Mouse (Mus musculus) ES-E14 (cell line): ENCODE measurements around the gene Rnf144a. TPM values are rescaled to one million over a fixed set of nuclear protein-coding genes. Genes with fewer than 3 reads are reported as not detected.

Experiments used
- DNase-seq: peaks from one replicate; pipeline ENCODE4 v3.0.0-alpha.2; 2013; ENCODE audit warnings: low read depth, low spot score
- H3K27ac ChIP-seq: 2 replicates; pipeline ENCODE4 v1.5.1; 2012; ENCODE audit warnings: low read depth, mild to moderate bottlenecking, low read length, moderate library complexity, mixed read lengths; ENCODE audit not compliant: poor library complexity, insufficient read depth, severe bottlenecking
- H3K36me3 ChIP-seq: 2 replicates; pipeline ENCODE4 v1.6.1; 2012; ENCODE audit warnings: mild to moderate bottlenecking, low read length, moderate library complexity, mixed read lengths; ENCODE audit not compliant: control insufficient read depth, poor library complexity, insufficient read depth, severe bottlenecking
- H3K4me1 ChIP-seq, 2 experiments: fragments of 150-350 bp in 1 of 2; sonication (generic) in 1 of 2; 2 replicates each; pipeline ENCODE4 v1.6.1; 2012; ENCODE audit warnings: low read length in 2 of 2, mild to moderate bottlenecking in 1 of 2, mixed read lengths in 1 of 2; ENCODE audit not compliant: control insufficient read depth in 2 of 2, insufficient read depth in 2 of 2, poor library complexity in 1 of 2
- H3K4me3 ChIP-seq, 2 experiments: fragments of 150-350 bp in 1 of 2; sonication (generic) in 1 of 2; 2 replicates each; pipeline ENCODE4 v1.5.1; 2012; ENCODE audit warnings: low read length in 2 of 2, low read depth in 1 of 2, mild to moderate bottlenecking in 1 of 2, mixed read lengths in 1 of 2; ENCODE audit not compliant: insufficient read depth in 1 of 2, poor library complexity in 1 of 2, severe bottlenecking in 1 of 2
- H3K9ac ChIP-seq: 2 replicates; pipeline ENCODE4 v1.6.1; 2012; ENCODE audit warnings: low read depth, mild to moderate bottlenecking, low read length, mixed read lengths; ENCODE audit not compliant: poor library complexity, insufficient read depth, severe bottlenecking
- H3K9me3 ChIP-seq: fragments of 150-350 bp; sonication (generic); 2 replicates; pipeline ENCODE4 v1.6.1; 2012; ENCODE audit warnings: low read depth, mild to moderate bottlenecking, low read length; ENCODE audit not compliant: control insufficient read depth, insufficient read depth
- CHD2 ChIP-seq: IDR thresholded peaks from 2 replicates; pipeline ENCODE4 v1.6.1; 2014; ENCODE audit warnings: mild to moderate bottlenecking, low read depth, low read length, inconsistent platforms
- HCFC1 ChIP-seq: IDR thresholded peaks from 2 replicates; pipeline ENCODE4 v1.6.1; 2012; ENCODE audit warnings: low read length, inconsistent platforms, borderline replicate concordance; ENCODE audit not compliant: insufficient read depth
- MAFK ChIP-seq: IDR thresholded peaks from 2 replicates; pipeline ENCODE4 v1.6.1; 2014; ENCODE audit warnings: mild to moderate bottlenecking, low read depth, low read length, inconsistent platforms; ENCODE audit not compliant: insufficient read depth
- ZC3H11A ChIP-seq: IDR thresholded peaks from 2 replicates; pipeline ENCODE4 v1.6.1; 2012; ENCODE audit warnings: low read depth, mild to moderate bottlenecking, inconsistent platforms, low read length, borderline replicate concordance
- ZNF384 ChIP-seq: IDR thresholded peaks from 2 replicates; pipeline ENCODE4 v1.6.1; 2012; ENCODE audit warnings: low read depth, low read length, inconsistent platforms
- in situ Hi-C, 2 experiments: fragments of 600-800 bp; cut with MboI; formaldehyde crosslinking; loops; one replicate each; pipeline ENCODE4 v1.15.1; 2025; ENCODE audit warnings: low sequenced_read_pairs in 2 of 2, inconsistent platforms in 1 of 2; ENCODE audit not compliant: unreplicated experiment in 2 of 2
- total RNA-seq: library from RNA; depleted of rRNA; stranded (reverse); fragments of 300-350 nt; gene quantifications from 2 replicates; pipeline ENCODE4 v1.2.3, GENCODE M21; 2012

The Rnf144a gene
- total RNA-seq, 1 experiment = 1.6 TPM

GRCm38 (mm10) chr12:26408707-26409106, 6.3 kb downstream of the Rnf144a start:
- TF ChIP-seq ZC3H11A = no peak
- in situ Hi-C loops = no loop called here
- DNase-seq = no peak
- no peaks in the 10 kb centered on the region for H3K36me3 ChIP-seq
- H3K9me3 ChIP-seq = no peaks in the 10 kb centered on the region
- H3K4me3 ChIP-seq = no peak overlapping the region
- no peak overlapping the region for H3K27ac ChIP-seq
- no peak overlapping the region for H3K9ac ChIP-seq
- no peaks in the 10 kb centered on the region for H3K4me1 ChIP-seq

GRCm38 (mm10) chr12:26404781-26405702, 10.0 kb downstream of the Rnf144a start:
- H3K4me1 ChIP-seq = no peaks in the 10 kb centered on the region
- H3K36me3 ChIP-seq = no peaks in the 10 kb centered on the region
- DNase-seq = no peak
- H3K9ac ChIP-seq = no peak overlapping the region
- no peak overlapping the region for H3K4me3 ChIP-seq
- no peaks in the 10 kb centered on the region for H3K9me3 ChIP-seq
- in situ Hi-C loops = no loop called here
- no peak overlapping the region for H3K27ac ChIP-seq
- TF ChIP-seq MAFK = no peak
- no peak for TF ChIP-seq HCFC1
- no peak for TF ChIP-seq ZNF384
- TF ChIP-seq CHD2 = no peak
- no peak for TF ChIP-seq ZC3H11A

- no peak for TF ChIP-seq ZC3H11A
- TF ChIP-seq ZNF384 = no peak
- TF ChIP-seq HCFC1 = no peak
- no peak for TF ChIP-seq MAFK
- no peak for TF ChIP-seq CHD2
- no peaks in the 10 kb centered on the region for H3K36me3 ChIP-seq
- no peaks in the 10 kb centered on the region for H3K9me3 ChIP-seq
- H3K27ac ChIP-seq = no peak overlapping the region
- H3K9ac ChIP-seq = no peak overlapping the region
- DNase-seq = no peak
- H3K4me1 ChIP-seq = no peaks in the 10 kb centered on the region
- no peak overlapping the region for H3K4me3 ChIP-seq
- in situ Hi-C loops = no loop called here
Observed at GRCm38 (mm10) chr12:26403372-26404125, 11.5 kb downstream of the Rnf144a start.

GRCm38 (mm10) chr12:26401696-26402470, 13.2 kb downstream of the Rnf144a start:
- Histone ChIP-seq H3K4me1 (no peaks in the 10 kb centered on the region), H3K4me3 (no peak overlapping the region), H3K27ac (no peak overlapping the region), H3K9ac (no peak overlapping the region), H3K9me3 (no peaks in the 10 kb centered on the region), H3K36me3 (no peaks in the 10 kb centered on the region)
- no peak for DNase-seq
- TF ChIP-seq MAFK (no peak), HCFC1 (no peak), ZNF384 (no peak), CHD2 (no peak), ZC3H11A (no peak)
- in situ Hi-C loops = no loop called here
